22 mouse cellular contexts compared by ENCODE assay signal in the genomic region with DNA sequence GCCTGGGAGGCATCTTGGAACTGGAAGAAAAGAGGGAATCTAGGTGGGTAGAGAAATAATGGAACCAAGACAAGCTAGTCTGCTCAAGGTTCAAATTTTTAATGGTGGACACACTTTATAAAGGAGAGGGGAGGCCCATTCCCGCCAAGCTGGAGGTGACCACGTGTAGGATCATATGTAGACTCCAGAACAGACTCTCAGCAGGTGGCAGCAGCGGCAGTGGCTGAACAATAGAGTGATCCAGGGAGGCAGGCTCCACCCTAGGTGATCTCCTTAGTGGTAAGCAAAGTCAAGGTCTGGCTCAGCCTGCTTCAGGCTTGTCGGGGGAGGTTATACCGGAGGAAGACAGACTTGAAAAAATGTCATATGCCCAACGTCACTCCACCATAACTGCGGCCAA. TPM values are rescaled to one million over a fixed set of nuclear protein-coding genes. Genes with fewer than 3 reads are reported as not detected.
DNase-seq lines count a peak whose midpoint lies in the region; ATAC-seq and TF ChIP-seq lines count a peak whose summit lies in the region.
"Not testable (repeated sequence)": the region's sequence is repeated elsewhere in the genome, so short reads cannot be mapped to it uniquely, and the experiment has no call there.
"Had no signal": no experiment of that assay in that cellular context is flagged by ENCODE, and none has a peak within 500 bp of the region (broad histone marks: within the 10 kb centered on the region; RNA-seq: fewer than 3 reads in every experiment).

No protein-coding gene starts in this region.

- H3K27me3 ChIP-seq in ES-Bruce4 (ENCODE audit: control insufficient read depth, insufficient read depth, low read length, poor library complexity, severe bottlenecking); kidney, embryonic 14.5 days (ENCODE audit: control insufficient read depth, insufficient read depth, low read length); kidney, embryonic 16.5 days (ENCODE audit: insufficient read depth, low read length): not testable (repeated sequence)

- TF ChIP-seq CTCF in ES-Bruce4 (IDR thresholded peaks at IDR 0.05; ENCODE audit: low read depth, low read length): not testable (repeated sequence)

- ATAC-seq in kidney, embryonic 14.5 days (ENCODE audit: low FRiP score, low TSS enrichment): peak; percentile 2; the same call in 1 of the 2 replicates
- ATAC-seq in kidney, embryonic 16.5 days (ENCODE audit: low FRiP score, low TSS enrichment): 0 out of 2 replicates have a peak, but pooled peaks have one; percentile 17

- H3K4me2 ChIP-seq in kidney, embryonic 14.5 days (replicated peaks; ENCODE audit: low read depth, low read length); kidney, embryonic 16.5 days (replicated peaks; ENCODE audit: low read depth, low read length): not testable (repeated sequence)

- not testable (repeated sequence) for H3K4me1 ChIP-seq in ES-Bruce4 (ENCODE audit: control insufficient read depth, insufficient read depth, low read length); ES-E14 (ENCODE audit: control insufficient read depth in 2 of 2, insufficient read depth in 2 of 2, low read length in 2 of 2, poor library complexity in 1 of 2)
- peaks cover 24% of the 10 kb centered on the region for H3K4me1 ChIP-seq in kidney, embryonic 14.5 days (ENCODE audit: control insufficient read depth, insufficient read depth, low read length)
- H3K4me1 ChIP-seq in kidney, embryonic 16.5 days (ENCODE audit: insufficient read depth, low read length): peaks cover 32% of the 10 kb centered on the region

- not testable (repeated sequence) for H3K27ac ChIP-seq in ES-Bruce4 (ENCODE audit: insufficient read depth, low read length); ES-E14 (ENCODE audit: insufficient read depth, low read depth, low read length, poor library complexity, severe bottlenecking)
- peak overlapping the region; percentile 68 for H3K27ac ChIP-seq in kidney, embryonic 14.5 days (ENCODE audit: low read depth, low read length)
- peak overlapping the region; percentile 92 for H3K27ac ChIP-seq in kidney, embryonic 16.5 days (ENCODE audit: low read length)

- H3K9ac ChIP-seq in ES-Bruce4 (ENCODE audit: low read depth, poor library complexity, severe bottlenecking); ES-E14 (ENCODE audit: insufficient read depth, low read depth, low read length, poor library complexity, severe bottlenecking); kidney, embryonic 14.5 days (ENCODE audit: low read depth, low read length); kidney, embryonic 16.5 days (replicated peaks; ENCODE audit: low read length): not testable (repeated sequence)

- WGBS in kidney, embryonic 14.5 days: 68% methylated on average over 7 of the region's 7 CpGs
- WGBS in kidney, embryonic 16.5 days: 60% methylated on average over 7 of the region's 7 CpGs

- in situ Hi-C loops in ES-E14 (cut with MboI; ENCODE audit: low sequenced_read_pairs in 2 of 2, unreplicated experiment in 2 of 2): not testable (repeated sequence)

- not testable (repeated sequence) for TF ChIP-seq POLR2A in ES-Bruce4 (IDR thresholded peaks at IDR 0.05; ENCODE audit: insufficient read depth, low read length)

- H3K9me3 ChIP-seq in ES-Bruce4 (replicated peaks; ENCODE audit: control insufficient read depth, insufficient read depth, low read length, poor library complexity, severe bottlenecking); ES-E14 (ENCODE audit: control insufficient read depth, insufficient read depth, low read depth, low read length); kidney, embryonic 14.5 days (ENCODE audit: control insufficient read depth, low read length); kidney, embryonic 16.5 days (ENCODE audit: low read length): not testable (repeated sequence)

- H3K4me3 ChIP-seq in ES-Bruce4 (ENCODE audit: low read depth, low read length); ES-E14 (ENCODE audit: insufficient read depth in 1 of 2, low read depth in 1 of 2, low read length in 2 of 2, poor library complexity in 1 of 2, severe bottlenecking in 1 of 2); kidney, embryonic 14.5 days (ENCODE audit: low read length); kidney, embryonic 16.5 days (ENCODE audit: low read length): not testable (repeated sequence)

- 0 out of 2 replicates have a peak, but pooled peaks have one; percentile 17 for TF ChIP-seq EP300 in ES-Bruce4 (IDR thresholded peaks at IDR 0.05; ENCODE audit: insufficient read depth, low read depth, low read length)

- DNase-seq in ES-E14 (ENCODE audit: low read depth, low spot score): peak; percentile 17
- peak; percentile 76 for DNase-seq in ZHBTc4 (ENCODE audit: low read depth, low spot score)
- DNase-seq in kidney, adult 11 months: peak; percentile 19
- peak; percentile 6 to 9 for DNase-seq in kidney, postnatal 36 days

- not testable (repeated sequence) for H3K36me3 ChIP-seq in ES-Bruce4 (ENCODE audit: control insufficient read depth, insufficient read depth, low read length, poor library complexity, severe bottlenecking); ES-E14 (ENCODE audit: control insufficient read depth, insufficient read depth, low read length, poor library complexity, severe bottlenecking); kidney, embryonic 14.5 days (ENCODE audit: control insufficient read depth, insufficient read depth, low read length); kidney, embryonic 16.5 days (ENCODE audit: insufficient read depth, low read length)

RNA-seq across cellular contexts. Expression of a gene that starts 55.9 kb away (rescaled TPM):
- polyA plus RNA-seq in ES-Bruce4 (2011; ENCODE audit: insufficient read depth, insufficient read length, low read depth, missing spikeins): not detected in 2 replicates
- total RNA-seq in ES-E14 (2012; rRNA removed): not detected in 2 replicates
- polyA plus RNA-seq in kidney, embryonic 14.5 days (2014; fragmentation: Nextera tagmentation; extraction: Ambion mirVana): 0.20 and 0.66 TPM in 2 replicates
- polyA plus RNA-seq in kidney, embryonic 16.5 days (2015; fragmentation: Nextera tagmentation; extraction: Ambion mirVana): 1.6 and 2.3 TPM in 2 replicates
- total RNA-seq: adrenal gland, adult 2 months; adrenal gland, postnatal 10 days; adrenal gland, postnatal 25 days; CH12.LX; common myeloid progenitor, adult 5-6 weeks; MEL had no signal
- polyA plus RNA-seq: adrenal gland, adult 2 months; brain, embryonic 14.5 days; CD4-positive, CD25-positive, alpha-beta regulatory T cell, adult 4 months; embryonic facial prominence, embryonic 11.5 days; embryonic facial prominence, embryonic 13.5 days; embryonic facial prominence, embryonic 15.5 days; erythroblast, embryonic 14.5 days; forebrain, embryonic 10.5 days; forebrain, embryonic 12.5 days; forebrain, embryonic 14.5 days had no signal

Comparison
In these comparisons a context has a peak if more than half of its experiments do, and no peak if none do; other contexts are left out.
1. DNase-seq: peak in every context shown above with its lines; median percentile 76 in ZHBTc4; 19 in kidney, adult 11 months; 17 in ES-E14; 8 in kidney, postnatal 36 days.